Mouse (Mus musculus) stomach, embryonic 14.5 days (tissue): Measurements from ENCODE around the gene Cfap58. TPM values are rescaled to one million over a fixed set of nuclear protein-coding genes. Genes with fewer than 3 reads are reported as not detected.

ENCODE experiments used
- ATAC-seq: fragments of 200-750 bp; cut with Nextera tagmentation; 2 replicates; pipeline ENCODE4 v1.8.0; 2017; ENCODE audit warnings: low read depth, moderate TSS enrichment; ENCODE audit not compliant: insufficient number of reproducible peaks, insufficient read depth, low FRiP score
- H3K27ac ChIP-seq: fragments of 300-500 bp; sonication (generic); 2 replicates; pipeline ENCODE4 v1.5.1; 2014; ENCODE audit warnings: mild to moderate bottlenecking, low read length, moderate library complexity, mixed read lengths
- H3K27me3 ChIP-seq: fragments of 300-500 bp; sonication (generic); 2 replicates; pipeline ENCODE4 v1.6.1; 2014; ENCODE audit warnings: low read length, control low read depth, mixed read lengths; ENCODE audit not compliant: control insufficient read depth, insufficient read depth
- H3K36me3 ChIP-seq: fragments of 300-500 bp; sonication (generic); 2 replicates; pipeline ENCODE4 v1.6.1; 2014; ENCODE audit warnings: mild to moderate bottlenecking, control low read depth, low read length, moderate library complexity, mixed read lengths; ENCODE audit not compliant: control insufficient read depth, insufficient read depth
- H3K4me1 ChIP-seq: fragments of 300-500 bp; sonication (generic); 2 replicates; pipeline ENCODE4 v1.6.1; 2014; ENCODE audit warnings: low read length, control low read depth, mixed read lengths; ENCODE audit not compliant: control insufficient read depth, insufficient read depth
- H3K4me2 ChIP-seq: fragments of 300-500 bp; sonication (generic); replicated peaks from 2 replicates; pipeline ENCODE4 v1.6.1; 2014; ENCODE audit warnings: low read depth, low read length, control low read depth
- H3K4me3 ChIP-seq: fragments of 300-500 bp; sonication (generic); 2 replicates; pipeline ENCODE4 v1.5.1; 2014; ENCODE audit warnings: low read depth, low read length, control low read depth
- H3K9ac ChIP-seq: fragments of 300-500 bp; sonication (generic); replicated peaks from 2 replicates; pipeline ENCODE4 v1.6.1; 2014; ENCODE audit warnings: low read depth, mild to moderate bottlenecking, control low read depth, low read length, moderate library complexity, mixed read lengths
- H3K9me3 ChIP-seq: fragments of 300-500 bp; sonication (generic); 2 replicates; pipeline ENCODE4 v1.6.1; 2016; ENCODE audit warnings: low read depth, low read length, control low read depth; ENCODE audit not compliant: control insufficient read depth
- WGBS: fragments of 180-500 bp; shearing (Covaris S2); extraction: QIAGEN DNeasy Blood & Tissue Kit; methylation state at CpG from one replicate; pipeline ENCODE4 v1.1.7; 2014; 5-methylcytosine and 5-hydroxymethylcytosine counted together
- microRNA-seq: library from miRNA; unstranded; fragments of <30 nt; microRNA quantifications from one replicate; pipeline ENCODE4, GENCODE M21; 2016
- polyA plus RNA-seq: library from polyadenylated mRNA; unstranded; fragments of >200 nt; fragmentation: Nextera tagmentation; extraction: Ambion mirVana; gene quantifications from 2 replicates; pipeline ENCODE4 v1.2.1, GENCODE M21; 2014

Gene Cfap58
- polyA plus RNA-seq, 1 experiment from 2014 or later: not detected

DNA sequence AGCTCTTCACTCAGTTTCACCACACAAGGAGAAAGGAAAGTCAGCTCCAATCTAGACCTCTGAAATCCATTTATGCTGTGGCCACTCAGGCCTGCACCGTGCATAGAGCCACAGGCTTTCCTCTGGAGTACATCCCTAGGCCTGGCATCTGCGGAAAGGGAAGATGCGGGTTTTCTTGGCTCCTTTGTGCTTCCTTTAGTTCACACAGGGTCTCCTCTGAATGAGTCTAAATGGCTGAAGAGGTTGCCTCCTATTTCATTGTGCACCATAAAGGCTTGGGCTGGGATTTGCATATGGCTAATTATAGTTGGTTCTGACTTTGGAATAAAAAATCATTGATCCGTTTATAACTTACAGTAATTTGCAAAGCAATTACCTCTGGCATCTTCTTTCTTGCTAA, 144.0 kb downstream of the Cfap58 start:
- H3K9me3 ChIP-seq: no peaks in the 10 kb centered on the region
- H3K27me3 ChIP-seq: no peaks in the 10 kb centered on the region
- no peak overlapping the region for H3K4me3 ChIP-seq
- H3K4me2 ChIP-seq: no peak overlapping the region
- no peak overlapping the region for H3K27ac ChIP-seq
- no peak for ATAC-seq
- no peaks in the 10 kb centered on the region for H3K36me3 ChIP-seq
- 92% methylated on average over 4 of the region's 4 CpGs for WGBS
- no peak overlapping the region for H3K9ac ChIP-seq
- no peaks in the 10 kb centered on the region for H3K4me1 ChIP-seq

Small RNA genes lying within 50 kb of the gene (microRNA-seq; reads per million reads assigned to microRNA genes)
- not detected for gene Gm22240

Other genes starting within 250 kb of the Cfap58 start
- 10.3 and 12.7 TPM in 2 replicates for gene Col17a1, start 245.6 kb upstream of the Cfap58 start, polyA plus RNA-seq
- 381 and 400 TPM in 2 replicates for gene Sfr1, start 206.0 kb upstream of the Cfap58 start, polyA plus RNA-seq
- 482 and 525 TPM in 2 replicates for gene Gsto1, start 82.7 kb upstream of the Cfap58 start, polyA plus RNA-seq
- gene Gsto2, start 72.1 kb upstream of the Cfap58 start, polyA plus RNA-seq: 1.1 and 1.5 TPM in 2 replicates
- 0.21 and 0.97 TPM in 2 replicates for gene Cfap43, start 18.4 kb upstream of the Cfap58 start, polyA plus RNA-seq
- 9.3 and 11.0 TPM in 2 replicates for gene Itprip, start 18.4 kb upstream of the Cfap58 start, polyA plus RNA-seq